Comparison of ENCODE assay signal across 8 mouse cellular contexts in the genomic region with DNA sequence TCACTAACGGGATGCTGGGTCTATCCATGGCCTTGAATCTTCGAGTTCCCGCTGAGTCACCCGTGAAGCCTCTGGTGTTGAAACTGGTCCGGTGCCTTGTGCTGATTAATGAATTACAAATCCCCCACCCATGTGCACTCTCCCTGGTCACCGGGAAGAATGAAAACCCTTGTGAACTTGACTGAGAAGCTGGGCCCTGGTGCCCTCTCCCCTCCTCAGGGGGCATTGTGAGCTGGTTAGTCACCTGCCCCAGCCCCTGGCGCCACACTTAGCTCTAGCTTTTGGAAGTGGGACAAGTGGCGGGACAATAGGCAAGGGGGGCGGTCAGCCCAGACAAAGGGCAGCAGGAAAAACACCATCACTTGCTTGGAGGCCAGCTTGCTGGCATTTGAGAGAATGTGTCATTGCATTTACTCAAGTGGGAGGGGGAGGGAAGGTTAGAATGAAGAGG. TPM values are rescaled to one million over a fixed set of nuclear protein-coding genes. Genes with fewer than 3 reads are reported as not detected.
DNase-seq lines count a peak whose midpoint lies in the region; ATAC-seq lines count a peak whose summit lies in the region.

No protein-coding gene starts in this region.

- H3K4me2 ChIP-seq in heart, embryonic 12.5 days: peak overlapping the region; percentile 91
- H3K4me2 ChIP-seq in hindbrain, embryonic 16.5 days (ENCODE audit: low read length): peak overlapping the region; percentile 92
- H3K4me2 ChIP-seq in liver, embryonic 13.5 days: peak overlapping the region; percentile 74

- intact Hi-C loops in heart, postnatal 36 days (cut with DNase I): no loop called here

- H3K9ac ChIP-seq in heart, embryonic 12.5 days: peak overlapping the region; percentile 81; the same call in 1 of the 2 replicates
- no peak overlapping the region for H3K9ac ChIP-seq in hindbrain, embryonic 16.5 days (ENCODE audit: low read depth, low read length)
- H3K9ac ChIP-seq in liver, embryonic 13.5 days: 0 out of 2 replicates have a peak overlapping the region, but pooled peaks have one; percentile 67

- peak overlapping the region; percentile 67 for H3K4me3 ChIP-seq in heart, embryonic 12.5 days
- H3K4me3 ChIP-seq in hindbrain, embryonic 16.5 days (ENCODE audit: low read length): no peak overlapping the region; the same call in 1 of the 2 replicates
- H3K4me3 ChIP-seq in liver, embryonic 13.5 days (replicated peaks): peak overlapping the region; percentile 61

- WGBS in heart, embryonic 12.5 days: 9% methylated on average over 9 of the region's 9 CpGs
- 9% methylated on average over 9 of the region's 9 CpGs for WGBS in hindbrain, embryonic 16.5 days
- 4% methylated on average over 9 of the region's 9 CpGs for WGBS in liver, embryonic 13.5 days (ENCODE audit: insufficient replicate concordance)

- peaks cover 51% of the 10 kb centered on the region for H3K4me1 ChIP-seq in heart, embryonic 12.5 days (replicated peaks)
- peaks cover 20% of the 10 kb centered on the region for H3K4me1 ChIP-seq in hindbrain, embryonic 16.5 days (ENCODE audit: control insufficient read depth, insufficient read depth, low read depth, low read length)
- peaks cover 48% of the 10 kb centered on the region for H3K4me1 ChIP-seq in liver, embryonic 13.5 days (replicated peaks)

- H3K9me3 ChIP-seq in heart, embryonic 12.5 days (replicated peaks): no peaks in the 10 kb centered on the region
- no peaks in the 10 kb centered on the region for H3K9me3 ChIP-seq in hindbrain, embryonic 16.5 days (ENCODE audit: control insufficient read depth, low read length)
- H3K9me3 ChIP-seq in liver, embryonic 13.5 days (replicated peaks): no peaks in the 10 kb centered on the region

- ATAC-seq in heart, embryonic 12.5 days (ENCODE audit: insufficient number of reproducible peaks, low FRiP score): no peak
- ATAC-seq in hindbrain, embryonic 16.5 days: no peak
- ATAC-seq in liver, embryonic 13.5 days (ENCODE audit: low read depth): no peak

- H3K36me3 ChIP-seq in heart, embryonic 12.5 days: no peaks in the 10 kb centered on the region
- no peaks in the 10 kb centered on the region for H3K36me3 ChIP-seq in hindbrain, embryonic 16.5 days (ENCODE audit: control insufficient read depth, insufficient read depth, low read length)
- no peaks in the 10 kb centered on the region for H3K36me3 ChIP-seq in liver, embryonic 13.5 days

- no peak overlapping the region for H3K27ac ChIP-seq in heart, embryonic 12.5 days (ENCODE audit: poor library complexity, severe bottlenecking)
- H3K27ac ChIP-seq in hindbrain, embryonic 16.5 days (ENCODE audit: low read depth, low read length): no peak overlapping the region
- no peak overlapping the region for H3K27ac ChIP-seq in liver, embryonic 13.5 days

- DNase-seq in heart, postnatal 36 days: no peak
- peak; percentile 89 for DNase-seq in adrenal gland, adult 2 months
- DNase-seq in liver, embryonic 13.5 days: no peak
- peak; percentile 46 for DNase-seq in testis, postnatal 10 days (ENCODE audit: low spot score)
- DNase-seq in cerebellum, postnatal 25 days: no peak
- DNase-seq in left cerebral cortex, adult 11 months (ENCODE audit: low spot score): no peak

- peaks cover 64% of the 10 kb centered on the region for H3K27me3 ChIP-seq in heart, embryonic 12.5 days (replicated peaks)
- H3K27me3 ChIP-seq in hindbrain, embryonic 16.5 days (replicated peaks; ENCODE audit: control insufficient read depth, insufficient read depth, low read length): peaks cover 28% of the 10 kb centered on the region
- H3K27me3 ChIP-seq in liver, embryonic 13.5 days: peaks cover 99% of the 10 kb centered on the region

RNA-seq across cellular contexts. Expression of a gene that starts 0.5 kb away (rescaled TPM):
- 1.3 and 1.4 TPM in 2 replicates for polyA plus RNA-seq in heart, embryonic 12.5 days (2016; fragmentation: Nextera tagmentation; extraction: Ambion mirVana)
- 1 to 10 TPM in 1 of 2 experiments, under 1 TPM in 1; 0.51 to 1.2 TPM for total RNA-seq in heart, postnatal 36 days (2021)
- 1 to 10 TPM; 5.5 to 9.0 TPM for total RNA-seq in adrenal gland, adult 2 months (2021)
- polyA plus RNA-seq in adrenal gland, adult 2 months (2012; rRNA removed): 16.3 and 19.3 TPM in 2 replicates
- polyA plus RNA-seq in hindbrain, embryonic 16.5 days (2015; fragmentation: Nextera tagmentation; extraction: Ambion mirVana): 1.0 and 1.1 TPM in 2 replicates
- 0.35 and 0.46 TPM in 2 replicates for polyA plus RNA-seq in liver, embryonic 13.5 days (2015; fragmentation: Nextera tagmentation; extraction: Ambion mirVana)

RNA-seq across cellular contexts. Expression of a gene that starts 0.6 kb away (rescaled TPM):
- not detected in 2 replicates for polyA plus RNA-seq in heart, embryonic 12.5 days (2016; fragmentation: Nextera tagmentation; extraction: Ambion mirVana)
- total RNA-seq in heart, postnatal 36 days (2021): not detected
- total RNA-seq in adrenal gland, adult 2 months (2021): not detected
- polyA plus RNA-seq in adrenal gland, adult 2 months (2012; rRNA removed): not detected in 2 replicates
- not detected in 2 replicates for polyA plus RNA-seq in hindbrain, embryonic 16.5 days (2015; fragmentation: Nextera tagmentation; extraction: Ambion mirVana)
- polyA plus RNA-seq in liver, embryonic 13.5 days (2015; fragmentation: Nextera tagmentation; extraction: Ambion mirVana): not detected in 2 replicates

RNA-seq across cellular contexts. Expression of a gene that starts 12.1 kb away (rescaled TPM):
- 22.6 and 23.1 TPM in 2 replicates for polyA plus RNA-seq in heart, embryonic 12.5 days (2016; fragmentation: Nextera tagmentation; extraction: Ambion mirVana)
- 1 to 10 TPM; 5.2 to 5.3 TPM for total RNA-seq in heart, postnatal 36 days (2021)
- 10 to 100 TPM in 1 of 2 experiments, 1 to 10 TPM in 1; 6.9 to 12.3 TPM for total RNA-seq in adrenal gland, adult 2 months (2021)
- 16.4 and 17.2 TPM in 2 replicates for polyA plus RNA-seq in adrenal gland, adult 2 months (2012; rRNA removed)
- 25.0 and 26.5 TPM in 2 replicates for polyA plus RNA-seq in hindbrain, embryonic 16.5 days (2015; fragmentation: Nextera tagmentation; extraction: Ambion mirVana)
- polyA plus RNA-seq in liver, embryonic 13.5 days (2015; fragmentation: Nextera tagmentation; extraction: Ambion mirVana): 17.4 and 20.7 TPM in 2 replicates

RNA-seq across cellular contexts. Expression of a gene that starts 18.1 kb away (rescaled TPM):
- polyA plus RNA-seq in heart, embryonic 12.5 days (2016; fragmentation: Nextera tagmentation; extraction: Ambion mirVana): 16.6 and 19.4 TPM in 2 replicates
- 10 to 100 TPM; 11.9 to 13.7 TPM for total RNA-seq in heart, postnatal 36 days (2021)
- total RNA-seq in adrenal gland, adult 2 months (2021): 10 to 100 TPM; 41.9 to 52.3 TPM
- polyA plus RNA-seq in adrenal gland, adult 2 months (2012; rRNA removed): 112 and 146 TPM in 2 replicates
- polyA plus RNA-seq in hindbrain, embryonic 16.5 days (2015; fragmentation: Nextera tagmentation; extraction: Ambion mirVana): 21.3 and 24.0 TPM in 2 replicates
- polyA plus RNA-seq in liver, embryonic 13.5 days (2015; fragmentation: Nextera tagmentation; extraction: Ambion mirVana): 8.3 and 12.3 TPM in 2 replicates

RNA-seq across cellular contexts. Expression of a gene that starts 21.7 kb away (rescaled TPM):
- 627 and 649 TPM in 2 replicates for polyA plus RNA-seq in heart, embryonic 12.5 days (2016; fragmentation: Nextera tagmentation; extraction: Ambion mirVana)
- 100 to 1,000 TPM; 326 to 332 TPM for total RNA-seq in heart, postnatal 36 days (2021)
- total RNA-seq in adrenal gland, adult 2 months (2021): 100 to 1,000 TPM; 342 to 392 TPM
- polyA plus RNA-seq in adrenal gland, adult 2 months (2012; rRNA removed): 443 and 514 TPM in 2 replicates
- 604 and 614 TPM in 2 replicates for polyA plus RNA-seq in hindbrain, embryonic 16.5 days (2015; fragmentation: Nextera tagmentation; extraction: Ambion mirVana)
- 517 and 527 TPM in 2 replicates for polyA plus RNA-seq in liver, embryonic 13.5 days (2015; fragmentation: Nextera tagmentation; extraction: Ambion mirVana)

Comparison
In these comparisons a context has a peak if more than half of its experiments do, and no peak if none do; other contexts are left out.
1. DNase-seq: peak in adrenal gland, adult 2 months (single experiment) and testis, postnatal 10 days (single experiment); none in heart, postnatal 36 days (0 of 2), liver, embryonic 13.5 days (single experiment), cerebellum, postnatal 25 days (0 of 2) and left cerebral cortex, adult 11 months (single experiment).
2. Peak in every context shown above with its lines, with median percentiles within 50 percentile points of each other: H3K4me2 ChIP-seq.